Mouse (Mus musculus): ENCODE data around the gene Phactr3. TPM values are rescaled to one million over a fixed set of nuclear protein-coding genes. Genes with fewer than 3 reads are reported as not detected.

Gene Phactr3
- total and polyA plus RNA-seq, 3 experiments: not detected

DNA sequence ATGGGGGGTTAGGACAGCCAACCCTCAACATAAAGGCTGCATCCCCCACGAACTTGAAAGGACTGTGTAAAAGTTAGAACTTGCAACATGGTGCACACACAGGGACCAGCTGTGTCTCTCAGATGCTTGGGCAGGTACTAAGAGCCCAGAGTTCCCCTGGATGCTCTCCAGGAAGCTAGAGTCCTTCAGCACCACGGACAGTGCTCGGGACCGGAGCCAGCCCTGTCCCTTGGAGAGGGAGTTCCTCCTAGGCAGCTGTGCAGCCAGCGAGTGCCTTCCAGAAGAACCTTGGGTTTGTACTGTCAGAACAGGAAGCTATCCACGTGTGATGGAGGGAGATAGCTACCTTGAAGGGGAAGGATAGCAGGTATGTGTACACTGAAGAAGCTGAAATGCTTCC is 158.4 kb downstream of the Phactr3 start:
- Histone ChIP-seq H3K27me3 (ENCODE audit: control insufficient read depth in 1 of 2, insufficient read depth in 2 of 2, low read length in 2 of 2) (no peaks in the 10 kb centered on the region), H3K79me2 (ENCODE audit: control insufficient read depth, insufficient read depth, low read length, poor library complexity) (no peaks in the 10 kb centered on the region), H3K36me3 (ENCODE audit: control insufficient read depth in 1 of 2, insufficient read depth in 2 of 2, low read length in 2 of 2) (no peaks in the 10 kb centered on the region), H3K4me1 (ENCODE audit: control insufficient read depth in 1 of 2, insufficient read depth in 2 of 2, low read length in 2 of 2) (no peaks in the 10 kb centered on the region), H3K9ac (ENCODE audit: control insufficient read depth, low read depth, low read length, poor library complexity, severe bottlenecking) (no peak overlapping the region), H3K4me3 (ENCODE audit: control insufficient read depth in 1 of 2, insufficient read depth in 1 of 2, low read depth in 2 of 2, low read length in 2 of 2) (no peak overlapping the region), H3K27ac (ENCODE audit: control insufficient read depth, low read depth, low read length) (no peak overlapping the region), H3K9me3 (replicated peaks; ENCODE audit: insufficient read depth, low read length) (no peaks in the 10 kb centered on the region; the same call in 1 of the 2 replicates)
- peak; percentile 40 for DNase-seq (ENCODE audit: low read depth, low spot score)
- no peak for TF ChIP-seq ZC3H11A (IDR thresholded peaks at IDR 0.05; ENCODE audit: low read depth, low read length)
- no peak for TF ChIP-seq UBTF (IDR thresholded peaks at IDR 0.05; ENCODE audit: borderline replicate concordance, insufficient read depth, low read depth, low read length)
- TF ChIP-seq TCF12 (IDR thresholded peaks at IDR 0.05; ENCODE audit: low read depth, low read length): no peak
- TF ChIP-seq KAT2A (conservative IDR thresholded peaks at IDR 0.05; ENCODE audit: low read depth, low read length): no peak
- TF ChIP-seq GABPA (IDR thresholded peaks at IDR 0.05; ENCODE audit: low read depth, low read length): no peak
- TF ChIP-seq ELF1 (IDR thresholded peaks at IDR 0.05; ENCODE audit: low read depth, low read length): no peak
- TF ChIP-seq ZNF384 (IDR thresholded peaks at IDR 0.05; ENCODE audit: low read depth, low read length): no peak
- TF ChIP-seq USF1 (IDR thresholded peaks at IDR 0.05; ENCODE audit: low read depth, low read length): no peak
- TF ChIP-seq HCFC1 (IDR thresholded peaks at IDR 0.05; ENCODE audit: low read depth, low read length): no peak
- TF ChIP-seq EP300 (IDR thresholded peaks at IDR 0.05; ENCODE audit: low read depth in 1 of 2, low read length in 2 of 2): no peak
- TF ChIP-seq TBP (IDR thresholded peaks at IDR 0.05; ENCODE audit: low read depth, low read length): no peak
- no peak for TF ChIP-seq USF2 (IDR thresholded peaks at IDR 0.05; ENCODE audit: borderline replicate concordance in 1 of 2, insufficient read depth in 1 of 2, low read depth in 1 of 2, low read length in 2 of 2)
- TF ChIP-seq ZMIZ1 (IDR thresholded peaks at IDR 0.05; ENCODE audit: low read depth, low read length): no peak
- TF ChIP-seq SIN3A (IDR thresholded peaks at IDR 0.05; ENCODE audit: low read length): no peak
- TF ChIP-seq NRF1 (IDR thresholded peaks at IDR 0.05; ENCODE audit: insufficient read depth, low read depth, low read length, poor library complexity, severe bottlenecking): no peak
- no peak for TF ChIP-seq TAL1 (IDR thresholded peaks at IDR 0.05; ENCODE audit: low read length)
- TF ChIP-seq POLR2AphosphoS5 (IDR thresholded peaks at IDR 0.05; ENCODE audit: borderline replicate concordance, low read depth, low read length): no peak

DNA sequence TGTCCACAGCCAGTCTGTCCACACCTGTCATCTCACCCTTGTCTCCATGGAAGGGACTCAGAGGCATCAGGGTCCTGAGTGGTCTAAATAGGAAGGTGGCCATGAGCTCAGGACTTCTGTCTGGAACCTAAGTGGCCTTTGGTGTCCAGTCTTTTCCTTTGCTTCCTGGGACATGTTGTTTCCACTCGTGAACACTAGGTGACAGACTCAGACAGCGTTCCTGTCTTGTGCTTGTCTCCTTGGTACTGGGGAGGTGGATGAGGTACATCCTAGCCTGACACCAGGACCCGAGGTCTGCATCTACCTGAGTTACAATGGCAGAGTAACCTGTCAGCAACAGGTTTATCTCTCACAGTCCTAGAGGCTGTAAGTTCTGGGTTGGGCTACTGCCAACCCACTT is 162.4 kb downstream of the Phactr3 start:
- Histone ChIP-seq H3K9ac (ENCODE audit: control insufficient read depth, low read depth, low read length, poor library complexity, severe bottlenecking) (no peak overlapping the region), H3K4me1 (ENCODE audit: control insufficient read depth in 1 of 2, insufficient read depth in 2 of 2, low read length in 2 of 2) (no peaks in the 10 kb centered on the region), H3K27me3 (ENCODE audit: control insufficient read depth in 1 of 2, insufficient read depth in 2 of 2, low read length in 2 of 2) (no peaks in the 10 kb centered on the region), H3K4me3 (ENCODE audit: control insufficient read depth in 1 of 2, insufficient read depth in 1 of 2, low read depth in 2 of 2, low read length in 2 of 2) (no peak overlapping the region), H3K79me2 (ENCODE audit: control insufficient read depth, insufficient read depth, low read length, poor library complexity) (no peaks in the 10 kb centered on the region), H3K9me3 (replicated peaks; ENCODE audit: insufficient read depth, low read length) (no peaks in the 10 kb centered on the region), H3K27ac (ENCODE audit: control insufficient read depth, low read depth, low read length) (no peak overlapping the region), H3K36me3 (ENCODE audit: control insufficient read depth in 1 of 2, insufficient read depth in 2 of 2, low read length in 2 of 2) (no peaks in the 10 kb centered on the region)
- DNase-seq (ENCODE audit: low read depth, low spot score): no peak
- TF ChIP-seq POLR2AphosphoS2 (IDR thresholded peaks at IDR 0.05; ENCODE audit: low read length) (no peak), CHD1 (IDR thresholded peaks at IDR 0.05; ENCODE audit: low read depth, low read length) (no peak), EP300 (IDR thresholded peaks at IDR 0.05; ENCODE audit: low read depth in 1 of 2, low read length in 2 of 2) (no peak), MAX (IDR thresholded peaks at IDR 0.05; ENCODE audit: low read length) (no peak), MYB (IDR thresholded peaks at IDR 0.05; ENCODE audit: low read depth, low read length) (no peak), RCOR1 (IDR thresholded peaks at IDR 0.05; ENCODE audit: low read depth, low read length) (no peak), USF1 (IDR thresholded peaks at IDR 0.05; ENCODE audit: low read depth, low read length) (no peak), USF2 (IDR thresholded peaks at IDR 0.05; ENCODE audit: borderline replicate concordance in 1 of 2, insufficient read depth in 1 of 2, low read depth in 1 of 2, low read length in 2 of 2) (no peak), E2F4 (IDR thresholded peaks at IDR 0.05; ENCODE audit: borderline replicate concordance, low read depth, low read length) (no peak), TAL1 (IDR thresholded peaks at IDR 0.05; ENCODE audit: low read length) (no peak), MAZ (IDR thresholded peaks at IDR 0.05; ENCODE audit: low read depth, low read length) (no peak), POLR2AphosphoS5 (IDR thresholded peaks at IDR 0.05; ENCODE audit: borderline replicate concordance, low read depth, low read length) (no peak), UBTF (IDR thresholded peaks at IDR 0.05; ENCODE audit: borderline replicate concordance, insufficient read depth, low read depth, low read length) (no peak), GABPA (IDR thresholded peaks at IDR 0.05; ENCODE audit: low read depth, low read length) (no peak), MAFK (IDR thresholded peaks at IDR 0.05; ENCODE audit: borderline replicate concordance, low read depth, low read length) (no peak), ZKSCAN1 (IDR thresholded peaks at IDR 0.05; ENCODE audit: low read depth, low read length) (no peak), MEF2A (IDR thresholded peaks at IDR 0.05; ENCODE audit: extremely low read depth, insufficient replicate concordance, low read depth, low read length, poor library complexity, severe bottlenecking) (no peak), HCFC1 (IDR thresholded peaks at IDR 0.05; ENCODE audit: low read depth, low read length) (no peak), NRF1 (IDR thresholded peaks at IDR 0.05; ENCODE audit: insufficient read depth, low read depth, low read length, poor library complexity, severe bottlenecking) (no peak)

Measured in MEL (cell line).